Mouse (Mus musculus) myocyte (in vitro differentiated cells): Measurements from ENCODE around the gene Gga1. TPM values are rescaled to one million over a fixed set of nuclear protein-coding genes. Genes with fewer than 3 reads are reported as not detected.

Experiments
- H3K27me3 ChIP-seq: one replicate; pipeline ENCODE4 v1.6.1; 2011; ENCODE audit not compliant: control insufficient read depth, insufficient read depth, insufficient read length
- H3K36me3 ChIP-seq: one replicate; pipeline ENCODE4 v1.6.1; 2011; ENCODE audit not compliant: control insufficient read depth, insufficient read depth
- H3K4me2 ChIP-seq: one replicate; pipeline ENCODE4 v1.6.1; 2011; ENCODE audit warnings: low read depth, control low read depth
- H3K4me3 ChIP-seq: one replicate; pipeline ENCODE4 v1.5.1; 2011; ENCODE audit warnings: mild to moderate bottlenecking, control low read depth, moderate library complexity
- H3K79me2 ChIP-seq: one replicate; pipeline ENCODE4 v1.6.1; 2011; ENCODE audit not compliant: control insufficient read depth, insufficient read depth
- H3ac ChIP-seq: one replicate; pipeline ENCODE4 v1.6.1; 2011; ENCODE audit not compliant: control insufficient read depth, insufficient read length
- CEBPB ChIP-seq: IDR thresholded peaks from 2 replicates; pipeline ENCODE4 v1.6.1; 2011; ENCODE audit warnings: mild to moderate bottlenecking, moderate library complexity; ENCODE audit not compliant: poor library complexity, insufficient read depth, severe bottlenecking
- E2F4 ChIP-seq: IDR thresholded peaks from one replicate; pipeline ENCODE4 v1.6.1; 2011; ENCODE audit warnings: mild to moderate bottlenecking, control low read depth, moderate library complexity; ENCODE audit not compliant: insufficient read depth
- MAX ChIP-seq: IDR thresholded peaks from one replicate; pipeline ENCODE4 v1.6.1; 2011; ENCODE audit warnings: low read depth, mild to moderate bottlenecking, control low read depth
- MYOD1 ChIP-seq, 3 experiments: IDR thresholded peaks; one replicate each; pipeline ENCODE4 v1.6.1; 2011; ENCODE audit warnings: control low read depth in 2 of 3, low read depth in 2 of 3, mild to moderate bottlenecking in 2 of 3, moderate library complexity in 1 of 3; ENCODE audit not compliant: insufficient read length in 2 of 3, control insufficient read depth in 1 of 3
- MYOG ChIP-seq, 3 experiments: IDR thresholded peaks; one replicate each; pipeline ENCODE4 v1.6.1; 2011; ENCODE audit warnings: control low read depth in 2 of 3, low read depth in 2 of 3, mild to moderate bottlenecking in 2 of 3; ENCODE audit not compliant: insufficient read length in 2 of 3, control insufficient read depth in 1 of 3, insufficient read depth in 1 of 3
- POLR2A ChIP-seq: IDR thresholded peaks from one replicate; pipeline ENCODE4 v1.6.1; 2011; ENCODE audit warnings: low read depth, mild to moderate bottlenecking, control low read depth, moderate library complexity; ENCODE audit not compliant: insufficient read length
- POLR2AphosphoS2 ChIP-seq: IDR thresholded peaks from one replicate; pipeline ENCODE4 v1.6.1; 2011; ENCODE audit warnings: low read depth, control low read depth; ENCODE audit not compliant: insufficient read length
- REST ChIP-seq: IDR thresholded peaks from one replicate; pipeline ENCODE4 v1.6.1; 2011; ENCODE audit warnings: mild to moderate bottlenecking, control low read depth, moderate library complexity; ENCODE audit not compliant: insufficient read depth, insufficient read length
- SRF ChIP-seq: IDR thresholded peaks from one replicate; pipeline ENCODE4 v1.6.1; 2011; ENCODE audit warnings: low read depth; ENCODE audit not compliant: control insufficient read depth, insufficient read length
- TCF12 ChIP-seq: IDR thresholded peaks from one replicate; pipeline ENCODE4 v1.6.1; 2011; ENCODE audit warnings: mild to moderate bottlenecking, control low read depth; ENCODE audit not compliant: poor library complexity, insufficient read depth, severe bottlenecking
- TCF3 ChIP-seq: IDR thresholded peaks from one replicate; pipeline ENCODE4 v1.6.1; 2011; ENCODE audit warnings: low read depth, control low read depth; ENCODE audit not compliant: insufficient read length
- USF1 ChIP-seq: IDR thresholded peaks from one replicate; pipeline ENCODE4 v1.6.1; 2011; ENCODE audit warnings: low read depth, mild to moderate bottlenecking, control low read depth, moderate library complexity
- polyA plus RNA-seq: library from polyadenylated mRNA; unstranded; fragments of >200 nt; fragmentation: generic; extraction: Trizol; gene quantifications from one replicate; pipeline ENCODE4 v1.2.1, GENCODE M21; 2012; ENCODE audit warnings: missing spikeins

Gene Gga1
- polyA plus RNA-seq, 1 experiment, result 89.3 TPM

DNA sequence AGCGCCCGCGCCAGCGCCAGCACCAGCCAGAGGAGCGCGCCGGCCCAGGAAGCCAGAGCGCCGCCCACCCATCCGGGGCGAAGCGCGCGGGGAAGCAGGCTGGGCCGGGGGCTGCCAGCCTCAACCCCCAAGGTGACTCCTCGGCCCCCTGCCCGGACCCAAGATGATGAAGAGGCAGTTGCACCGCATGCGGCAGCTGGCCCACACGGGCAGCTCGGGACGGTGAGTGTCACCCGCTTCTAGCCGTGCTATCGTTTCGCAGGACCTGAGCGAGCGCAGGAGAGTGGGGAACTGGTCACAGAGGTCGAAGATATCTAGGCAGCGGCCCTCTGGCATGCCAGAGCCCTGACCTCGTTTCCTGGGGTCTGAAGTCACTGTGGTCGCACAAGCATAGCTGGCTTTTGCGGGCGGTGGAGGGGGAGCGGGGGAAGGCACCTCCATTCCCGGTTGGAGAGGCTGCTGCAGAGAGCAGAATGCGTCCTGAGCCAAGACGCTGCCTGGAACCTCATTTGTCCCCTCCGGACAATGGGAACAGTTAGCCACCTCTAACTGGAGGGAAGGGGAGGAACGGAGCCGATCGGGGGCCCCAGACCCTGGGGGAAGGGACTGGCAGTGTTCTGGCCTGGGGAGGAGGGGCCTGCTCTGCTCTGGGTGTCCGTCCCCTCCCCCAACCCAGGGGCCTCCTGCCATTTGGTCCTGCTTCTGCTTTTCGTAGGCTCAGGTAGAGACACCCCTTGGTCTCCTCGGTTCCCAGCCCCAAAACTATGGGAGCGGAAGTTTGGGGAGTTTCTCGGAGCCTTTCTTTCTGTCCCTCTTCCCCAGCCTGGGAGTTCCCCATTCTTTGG, 23.0 kb downstream of the Gga1 start, which contains the start of gene Sh3bp1:
TSS of gene Sh3bp1 (plus strand) at position 29 of the 845 bp plus-strand sequence.
- H3K27me3 ChIP-seq, result no peaks in the 10 kb centered on the region
- peak within 1 kb of the TSS; percentile 21 for H3ac ChIP-seq
- no peaks in the 10 kb centered on the region for H3K79me2 ChIP-seq
- peaks cover 6% of the 10 kb centered on the region for H3K36me3 ChIP-seq
- peak within 1 kb of the TSS; percentile 99 for H3K4me2 ChIP-seq
- H3K4me3 ChIP-seq, result peak within 1 kb of the TSS; percentile 49
- TF ChIP-seq CEBPB (no peak), REST (no peak), POLR2A (peak; percentile 74), MYOD1 (IDR thresholded peaks at IDR 0.05; ENCODE audit: control insufficient read depth in 1 of 3, insufficient read length in 2 of 3, low read depth in 2 of 3) (peak in 1 of 3 experiments; percentile 44), MYOG (IDR thresholded peaks at IDR 0.05; ENCODE audit: control insufficient read depth in 1 of 3, insufficient read depth in 1 of 3, insufficient read length in 2 of 3, low read depth in 2 of 3) (peak in 2 of 3 experiments; percentile 18 to 46), TCF3 (no peak), POLR2AphosphoS2 (peak; percentile 53)

DNA sequence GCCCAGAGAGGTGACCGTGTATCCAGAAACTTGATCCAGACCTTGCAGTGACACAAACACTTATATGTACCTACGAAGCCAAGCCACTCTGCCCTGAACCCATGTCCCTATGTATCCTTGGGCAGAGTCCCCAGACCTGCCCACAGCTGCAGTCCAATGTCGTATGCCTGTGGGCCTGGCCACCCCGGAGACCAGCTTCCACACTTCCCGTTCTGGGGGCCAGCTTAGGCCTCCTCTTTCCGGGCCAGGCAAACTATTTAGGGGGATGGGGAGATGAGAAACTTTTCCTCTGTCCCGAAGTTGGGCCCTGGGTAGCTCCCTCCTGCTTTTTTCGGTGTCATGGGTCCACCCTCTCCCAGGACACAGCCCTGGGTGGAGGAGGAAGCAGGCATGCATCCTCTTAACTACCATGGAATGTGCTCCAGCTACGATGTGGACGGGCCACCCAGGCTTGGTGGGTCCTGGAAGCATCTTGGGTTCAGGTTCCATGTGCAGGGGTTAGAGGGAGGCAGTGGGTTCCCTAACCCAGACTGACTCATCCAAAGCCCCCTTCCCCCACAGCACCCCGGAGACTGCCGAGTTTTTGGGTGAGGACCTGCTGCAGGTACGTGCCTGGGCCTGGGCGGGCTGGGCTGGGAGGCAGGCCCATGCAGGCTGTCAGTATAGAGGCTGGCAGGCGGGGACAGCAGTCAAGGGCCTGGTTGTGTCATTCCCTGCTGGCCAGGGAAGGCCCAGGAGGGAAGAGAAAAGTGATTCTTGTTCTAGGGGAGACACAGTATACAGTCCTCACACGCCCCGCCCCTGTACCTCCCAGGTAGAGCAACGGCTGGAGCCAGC, 23.8 kb downstream of the Gga1 start:
- Histone ChIP-seq H3K4me2 (peak overlapping the region; percentile 99), H3K79me2 (no peaks in the 10 kb centered on the region), H3K27me3 (no peaks in the 10 kb centered on the region), H3ac (peak overlapping the region; percentile 21), H3K4me3 (peak overlapping the region; percentile 49), H3K36me3 (peaks cover 6% of the 10 kb centered on the region)
- TF ChIP-seq USF1 (no peak), TCF3 (no peak), MYOG (IDR thresholded peaks at IDR 0.05; ENCODE audit: control insufficient read depth in 1 of 3, insufficient read depth in 1 of 3, insufficient read length in 2 of 3, low read depth in 2 of 3) (no peak), POLR2A (no peak), E2F4 (no peak), POLR2AphosphoS2 (no peak), TCF12 (no peak), CEBPB (no peak), MAX (no peak), REST (no peak)

DNA sequence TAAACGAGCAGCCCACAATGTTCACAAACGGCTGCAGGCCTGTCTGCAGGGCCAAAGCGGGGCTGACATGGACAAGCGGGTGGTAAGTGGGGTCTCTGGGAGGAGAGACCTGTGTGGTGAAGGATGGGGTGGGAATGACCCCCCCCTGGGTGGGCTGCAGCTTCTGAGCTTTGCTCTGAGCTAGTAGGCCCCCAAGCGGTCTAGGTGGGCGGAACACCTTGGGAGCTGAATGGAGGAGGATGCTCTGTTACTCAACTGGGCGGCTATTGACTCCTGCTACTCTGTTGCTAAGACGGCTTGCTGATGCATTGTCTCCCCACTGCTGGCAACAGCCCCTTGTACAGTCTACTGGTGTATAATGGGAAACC, 24.4 kb downstream of the Gga1 start:
- no peak overlapping the region for H3K4me2 ChIP-seq
- TF ChIP-seq USF1 (no peak), REST (no peak), MAX (no peak), TCF12 (no peak), MYOD1 (IDR thresholded peaks at IDR 0.05; ENCODE audit: control insufficient read depth in 1 of 3, insufficient read length in 2 of 3, low read depth in 2 of 3) (no peak), POLR2AphosphoS2 (no peak), CEBPB (no peak)
- no peak overlapping the region for H3K4me3 ChIP-seq
- no peak overlapping the region for H3ac ChIP-seq
- H3K27me3 ChIP-seq, result no peaks in the 10 kb centered on the region
- no peaks in the 10 kb centered on the region for H3K79me2 ChIP-seq
- H3K36me3 ChIP-seq, result peaks cover 9% of the 10 kb centered on the region

DNA sequence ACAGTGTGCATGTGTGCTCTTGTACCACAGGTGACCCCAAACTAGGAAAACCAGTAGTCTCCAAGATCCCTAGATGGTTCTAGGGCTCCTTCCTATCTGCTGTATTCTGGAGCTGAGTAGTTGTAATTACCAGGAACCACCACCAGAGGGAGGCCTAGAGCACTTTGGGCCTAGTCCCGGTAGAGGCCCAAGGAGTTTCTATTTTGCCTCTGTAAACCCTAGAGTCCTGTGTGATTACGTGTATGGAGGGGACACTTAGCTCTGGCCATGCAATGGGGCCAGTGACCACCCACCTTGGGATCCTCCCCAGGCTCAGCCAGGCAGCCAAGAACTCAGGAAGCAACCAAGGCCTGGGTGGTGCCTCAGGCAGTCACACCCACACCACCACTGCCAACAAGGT, 26.3 kb downstream of the Gga1 start:
- Histone ChIP-seq H3K4me2 (peak overlapping the region; percentile 51), H3ac (no peak overlapping the region), H3K27me3 (no peaks in the 10 kb centered on the region), H3K79me2 (no peaks in the 10 kb centered on the region), H3K4me3 (no peak overlapping the region), H3K36me3 (peaks cover 13% of the 10 kb centered on the region)
- TF ChIP-seq E2F4 (no peak), REST (no peak), POLR2A (no peak), TCF3 (no peak), MYOG (IDR thresholded peaks at IDR 0.05; ENCODE audit: control insufficient read depth in 1 of 3, insufficient read depth in 1 of 3, insufficient read length in 2 of 3, low read depth in 2 of 3) (no peak), USF1 (no peak), TCF12 (no peak), MYOD1 (IDR thresholded peaks at IDR 0.05; ENCODE audit: control insufficient read depth in 1 of 3, insufficient read length in 2 of 3, low read depth in 2 of 3) (no peak), SRF (no peak), MAX (no peak), POLR2AphosphoS2 (no peak), CEBPB (no peak)
